Mouse (Mus musculus) layer of hippocampus, adult 8-10 months (tissue): ENCODE data around the gene Nptx1. TPM values are rescaled to one million over a fixed set of nuclear protein-coding genes. Genes with fewer than 3 reads are reported as not detected.

Experiments used
- DNase-seq, 2 experiments: peaks; one replicate each; pipeline ENCODE4 v3.0.0; 2022; ENCODE audit warnings: low spot score in 2 of 2
- total RNA-seq, 4 experiments: library from RNA; stranded (reverse); gene quantifications; 2 replicates each; pipeline ENCODE4 v1.2.4; 2022

Nptx1 gene
- total RNA-seq, 4 experiments from 2014 or later = 330 to 455 (median 386) TPM

- DNase-seq = peak; percentile 57 to 67
Observed at GRCm38 (mm10) chr11:119496147-119496546, 51.4 kb downstream of the Nptx1 start.

- peak in 1 of 2 experiments; percentile 1 for DNase-seq
Observed at GRCm38 (mm10) chr11:119493516-119493915, 54.0 kb downstream of the Nptx1 start.

GRCm38 (mm10) chr11:119492830-119493229 lies 54.7 kb downstream of the Nptx1 start:
- peak in 1 of 2 experiments; percentile 1 for DNase-seq

- DNase-seq = no peak
Observed at GRCm38 (mm10) chr11:119491690-119492087, 55.9 kb downstream of the Nptx1 start.

GRCm38 (mm10) chr11:119490861-119491689 lies 56.5 kb downstream of the Nptx1 start, which contains the start of gene Endov:
TSS of gene Endov (plus strand) at chr11:119491347.
- DNase-seq = peak; percentile 93 to 98

Other genes with a start within 250 kb of the Nptx1 start
- gene Eif4a3, start 247.7 kb downstream of the Nptx1 start, total RNA-seq = 10 to 100 TPM; 89.1 to 93.4 (median 90.6) TPM
- under 1 TPM; 0.36 to 0.71 (median 0.52) TPM for gene Card14, start 240.0 kb downstream of the Nptx1 start, total RNA-seq
- 1 to 10 TPM; 5.9 to 8.0 (median 7.0) TPM for gene Sgsh, start 192.2 kb downstream of the Nptx1 start, total RNA-seq
- gene Slc26a11, start 192.2 kb downstream of the Nptx1 start, total RNA-seq = 1 to 10 TPM; 6.0 to 6.9 (median 6.3) TPM
- 1 to 10 TPM; 3.6 to 8.6 (median 6.1) TPM for gene Rnf213, start 154.7 kb downstream of the Nptx1 start, total RNA-seq
- 10 to 100 TPM; 28.8 to 39.7 (median 32.2) TPM for gene Endov, start 56.4 kb downstream of the Nptx1 start, total RNA-seq
- 10 to 100 TPM; 59.2 to 68.7 (median 63.5) TPM for gene Rptor, start 55.2 kb upstream of the Nptx1 start, total RNA-seq